Mouse (Mus musculus) embryonic fibroblast, embryonic 13.5 days (primary cell): ENCODE results near the gene Cers5. TPM values are rescaled to one million over a fixed set of nuclear protein-coding genes. Genes with fewer than 3 reads are reported as not detected.

Experiments used
- H3K27ac ChIP-seq: 2 replicates; pipeline ENCODE4 v1.5.1; 2012; ENCODE audit warnings: low read length, control low read depth, inconsistent platforms; ENCODE audit not compliant: insufficient read depth
- H3K4me1 ChIP-seq: 2 replicates; pipeline ENCODE4 v1.6.1; 2011; ENCODE audit warnings: low read length; ENCODE audit not compliant: control insufficient read depth, insufficient read depth
- H3K4me3 ChIP-seq: 2 replicates; pipeline ENCODE4 v1.5.1; 2011; ENCODE audit warnings: mild to moderate bottlenecking, control low read depth, low read length; ENCODE audit not compliant: insufficient read depth
- CTCF ChIP-seq: IDR thresholded peaks from 2 replicates; pipeline ENCODE4 v1.5.1; 2011; ENCODE audit warnings: mild to moderate bottlenecking, control low read depth, low read length, moderate library complexity, borderline replicate concordance; ENCODE audit not compliant: insufficient read depth
- POLR2A ChIP-seq: IDR thresholded peaks from 2 replicates; pipeline ENCODE4 v1.6.1; 2011; ENCODE audit warnings: low read depth, mild to moderate bottlenecking, control low read depth, low read length, moderate library complexity
- polyA plus RNA-seq: library from polyadenylated mRNA; stranded (reverse); fragments of >200 nt; gene quantifications from 2 replicates; pipeline ENCODE4 v1.2.4, GENCODE M21; 2011; ENCODE audit warnings: low read depth; ENCODE audit not compliant: missing spikeins, insufficient read length

Gene Cers5
- polyA plus RNA-seq, 1 experiment = 75.9 TPM

DNA sequence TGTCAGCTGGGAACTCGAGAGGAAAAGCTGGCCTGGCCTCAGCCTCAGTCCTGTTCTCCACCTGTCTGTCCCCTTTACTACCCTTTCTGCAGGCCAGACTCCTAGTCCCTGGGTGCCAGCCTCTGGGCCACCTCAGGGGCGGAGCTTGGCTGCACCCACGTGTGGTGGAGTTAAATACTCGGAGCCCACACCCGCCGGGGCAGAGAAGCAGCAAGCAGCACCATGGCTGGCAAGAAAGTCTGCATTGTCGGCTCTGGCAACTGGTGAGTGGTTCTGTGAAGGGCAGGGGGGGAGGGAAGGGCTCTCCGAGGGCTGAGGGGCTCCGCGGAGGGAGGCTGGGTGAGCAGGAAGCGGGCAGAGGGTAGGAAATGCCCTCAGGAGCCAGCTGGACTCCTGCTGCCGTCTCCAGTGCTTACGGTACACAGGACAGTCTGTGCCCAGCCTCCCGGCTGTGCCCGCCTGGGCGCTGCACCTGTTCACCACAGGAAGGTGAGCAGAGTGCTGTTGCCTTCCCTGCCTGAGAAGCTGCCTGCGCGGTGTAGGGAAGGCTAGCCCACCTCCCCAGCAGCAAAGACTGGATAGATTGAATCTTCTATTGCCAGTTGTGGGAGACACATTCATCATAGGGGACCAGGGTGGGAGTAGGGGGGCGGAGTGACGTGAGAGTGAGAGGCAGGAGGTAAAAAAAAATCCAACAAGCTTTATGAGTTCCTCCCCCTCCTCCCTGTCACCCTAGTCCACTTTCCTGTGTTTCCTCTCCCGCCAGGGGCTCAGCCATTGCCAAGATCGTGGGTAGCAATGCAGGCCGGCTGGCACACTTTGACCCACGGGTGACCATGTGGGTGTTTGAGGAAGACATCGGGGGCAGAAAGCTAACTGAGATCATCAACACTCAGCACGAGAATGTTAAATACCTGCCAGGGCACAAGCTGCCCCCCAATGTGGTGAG is 55.0 kb downstream of the Cers5 start, which contains the start of gene Gpd1:
Gene Gpd1, plus strand, starts transcription at position 130 of the 949 bp plus-strand sequence.
- TF ChIP-seq CTCF = no peak
- TF ChIP-seq POLR2A = no peak
- Histone ChIP-seq H3K4me3 (no peak within 1 kb of the TSS), H3K27ac (no peak within 1 kb of the TSS), H3K4me1 (no peaks in the 10 kb centered on the region)

DNA sequence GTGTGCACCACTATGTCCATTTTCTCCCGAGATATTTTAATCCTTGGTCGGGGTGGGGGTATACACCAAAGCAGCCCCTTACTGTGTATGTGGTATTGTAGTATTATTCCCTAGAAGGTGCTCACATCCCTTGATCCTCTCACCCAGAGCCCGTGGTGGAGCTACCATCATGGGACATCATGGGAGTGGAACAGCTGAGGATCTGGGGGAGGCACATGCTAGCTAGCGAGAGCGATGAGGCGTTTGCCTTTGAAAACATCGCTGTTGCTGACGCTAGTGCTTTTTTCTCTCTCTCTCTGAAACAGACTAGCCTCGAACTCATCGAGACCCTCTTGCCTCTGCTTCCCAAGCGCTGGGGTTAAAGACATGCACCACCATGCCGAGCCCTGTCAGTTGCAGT is 55.9 kb downstream of the Cers5 start:
- Histone ChIP-seq H3K4me3 (no peak overlapping the region), H3K4me1 (no peaks in the 10 kb centered on the region), H3K27ac (no peak overlapping the region)
- TF ChIP-seq POLR2A = no peak

DNA sequence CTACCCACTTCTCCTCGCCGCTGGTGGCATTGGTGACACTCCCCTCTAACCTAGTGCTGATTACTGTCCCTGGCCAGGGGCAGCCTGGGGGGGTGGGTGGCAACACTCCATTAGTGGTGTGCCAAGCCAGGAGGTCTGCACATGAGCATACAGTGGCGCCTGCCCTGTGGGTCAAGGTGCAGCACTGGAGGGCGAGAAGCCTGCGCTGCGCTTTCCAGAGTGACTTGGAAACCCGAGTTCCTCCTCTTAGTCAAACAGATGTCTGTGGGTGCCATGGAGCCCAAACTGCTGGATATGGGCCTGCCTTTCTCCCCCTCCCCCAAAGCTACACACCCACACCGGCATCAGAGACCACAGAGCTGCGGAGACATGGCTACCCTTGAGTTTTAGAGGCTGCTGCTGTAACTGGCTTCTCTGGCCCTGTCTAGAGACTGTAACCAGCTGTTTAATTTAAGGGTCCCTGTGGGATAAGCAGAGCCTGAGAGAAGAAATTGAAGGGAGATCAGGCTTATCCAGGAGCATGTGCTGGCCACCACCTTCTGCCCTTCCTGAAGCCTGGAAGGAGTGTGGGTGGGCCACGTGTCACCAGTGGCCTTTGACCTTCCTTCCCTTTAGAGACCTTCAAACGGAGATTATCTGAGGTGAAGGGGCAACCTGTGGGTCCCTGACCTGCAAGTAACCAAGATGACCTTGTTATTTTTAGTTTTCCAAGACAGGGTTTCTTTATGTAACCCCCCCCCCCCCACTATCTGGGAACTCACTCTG is 56.5 kb downstream of the Cers5 start:
- H3K27ac ChIP-seq = no peak overlapping the region
- no peak overlapping the region for H3K4me3 ChIP-seq
- no peaks in the 10 kb centered on the region for H3K4me1 ChIP-seq
- TF ChIP-seq CTCF (no peak), POLR2A (no peak)

DNA sequence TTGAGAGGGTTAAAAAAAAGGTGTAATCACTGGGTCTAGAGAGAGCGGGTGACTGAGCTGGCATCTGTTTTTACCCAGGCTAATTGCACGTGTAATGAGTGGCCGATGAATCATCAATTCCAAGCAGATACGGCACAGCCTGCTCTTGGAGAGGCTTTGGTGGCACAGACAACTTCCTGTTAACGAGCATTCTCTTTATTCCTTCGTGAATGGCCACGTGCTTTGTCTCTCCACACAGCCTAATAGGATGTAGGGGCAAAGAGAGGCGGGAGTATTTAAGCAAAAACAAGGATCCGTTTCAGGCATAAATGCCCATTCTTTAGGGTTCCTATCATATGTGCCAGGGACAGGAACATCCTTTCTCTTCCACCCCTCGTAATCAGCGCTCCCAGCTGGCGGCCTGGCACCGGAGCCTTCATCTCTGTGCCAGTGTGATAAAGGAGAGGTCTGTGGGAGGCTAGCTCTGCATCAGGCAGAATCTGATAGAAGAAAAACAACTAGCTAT is 57.3 kb downstream of the Cers5 start:
- Histone ChIP-seq H3K27ac (no peak overlapping the region), H3K4me1 (no peaks in the 10 kb centered on the region), H3K4me3 (no peak overlapping the region)
- no peak for TF ChIP-seq CTCF
- no peak for TF ChIP-seq POLR2A

DNA sequence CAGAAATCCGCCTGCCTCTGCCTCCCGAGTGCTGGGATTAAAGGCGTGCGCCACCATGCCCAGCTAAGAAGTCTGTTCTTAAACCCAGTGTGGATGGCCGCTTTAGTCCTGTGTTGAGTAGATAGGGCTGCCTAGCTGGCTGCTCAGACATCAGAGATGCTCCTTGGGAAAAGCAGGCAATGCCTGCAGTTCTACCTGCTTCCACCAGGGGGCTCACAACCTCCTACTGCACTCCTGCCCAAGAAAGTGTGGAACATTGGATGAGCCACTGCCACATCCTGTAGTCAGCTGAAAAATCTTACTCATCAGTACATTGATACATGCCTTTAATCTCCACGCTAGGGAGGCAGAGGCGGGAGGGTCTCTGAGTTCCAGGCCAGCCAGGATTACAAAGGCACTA is 57.8 kb downstream of the Cers5 start:
- H3K27ac ChIP-seq = no peak overlapping the region
- H3K4me1 ChIP-seq = no peaks in the 10 kb centered on the region
- no peak overlapping the region for H3K4me3 ChIP-seq
- TF ChIP-seq CTCF (peak; percentile 71; the same call in 1 of the 2 replicates), POLR2A (no peak)

DNA sequence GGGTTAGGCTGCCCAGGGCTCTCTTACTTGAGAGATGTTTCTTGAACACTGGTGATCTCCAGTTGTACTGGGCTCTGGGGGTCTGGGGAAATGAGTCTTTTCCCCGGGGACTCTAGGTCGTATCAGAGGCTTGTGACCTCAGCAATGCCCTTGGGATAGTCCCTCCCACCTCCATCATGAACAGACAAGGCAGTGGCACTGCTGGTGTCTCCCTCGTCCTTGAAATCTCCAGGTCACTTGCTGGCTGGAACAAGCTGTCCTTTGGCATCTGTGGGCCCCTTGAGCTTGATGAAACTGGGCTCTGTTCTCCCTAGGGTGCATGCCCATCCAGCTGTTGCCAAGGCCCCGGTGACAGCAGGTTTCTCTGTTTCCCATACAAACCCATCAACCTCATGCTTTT is 58.5 kb downstream of the Cers5 start:
- no peak for TF ChIP-seq CTCF
- TF ChIP-seq POLR2A = no peak
- Histone ChIP-seq H3K27ac (no peak overlapping the region), H3K4me1 (no peaks in the 10 kb centered on the region), H3K4me3 (no peak overlapping the region)

DNA sequence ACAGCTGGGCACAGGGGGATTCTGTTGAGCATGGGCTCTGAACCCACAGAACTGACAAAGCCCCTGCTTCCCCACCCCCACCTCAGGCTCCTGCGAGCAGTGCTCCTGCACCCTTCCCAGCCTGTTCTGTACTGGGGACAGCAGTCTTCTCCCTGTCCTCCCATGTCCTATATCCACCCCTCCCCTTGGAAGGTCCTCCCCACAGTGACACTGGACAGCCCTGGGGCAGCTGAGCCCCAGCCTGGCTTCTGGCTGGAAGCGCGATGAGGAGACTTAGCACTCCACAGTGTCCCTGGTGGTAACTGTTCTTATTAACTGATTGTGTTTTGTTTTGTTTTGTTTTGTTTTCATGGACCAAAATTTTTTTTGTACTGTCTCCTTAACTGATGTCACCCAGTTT is 59.1 kb downstream of the Cers5 start:
- TF ChIP-seq CTCF (no peak), POLR2A (no peak)
- H3K4me1 ChIP-seq = no peaks in the 10 kb centered on the region
- H3K27ac ChIP-seq = no peak overlapping the region
- no peak overlapping the region for H3K4me3 ChIP-seq

DNA sequence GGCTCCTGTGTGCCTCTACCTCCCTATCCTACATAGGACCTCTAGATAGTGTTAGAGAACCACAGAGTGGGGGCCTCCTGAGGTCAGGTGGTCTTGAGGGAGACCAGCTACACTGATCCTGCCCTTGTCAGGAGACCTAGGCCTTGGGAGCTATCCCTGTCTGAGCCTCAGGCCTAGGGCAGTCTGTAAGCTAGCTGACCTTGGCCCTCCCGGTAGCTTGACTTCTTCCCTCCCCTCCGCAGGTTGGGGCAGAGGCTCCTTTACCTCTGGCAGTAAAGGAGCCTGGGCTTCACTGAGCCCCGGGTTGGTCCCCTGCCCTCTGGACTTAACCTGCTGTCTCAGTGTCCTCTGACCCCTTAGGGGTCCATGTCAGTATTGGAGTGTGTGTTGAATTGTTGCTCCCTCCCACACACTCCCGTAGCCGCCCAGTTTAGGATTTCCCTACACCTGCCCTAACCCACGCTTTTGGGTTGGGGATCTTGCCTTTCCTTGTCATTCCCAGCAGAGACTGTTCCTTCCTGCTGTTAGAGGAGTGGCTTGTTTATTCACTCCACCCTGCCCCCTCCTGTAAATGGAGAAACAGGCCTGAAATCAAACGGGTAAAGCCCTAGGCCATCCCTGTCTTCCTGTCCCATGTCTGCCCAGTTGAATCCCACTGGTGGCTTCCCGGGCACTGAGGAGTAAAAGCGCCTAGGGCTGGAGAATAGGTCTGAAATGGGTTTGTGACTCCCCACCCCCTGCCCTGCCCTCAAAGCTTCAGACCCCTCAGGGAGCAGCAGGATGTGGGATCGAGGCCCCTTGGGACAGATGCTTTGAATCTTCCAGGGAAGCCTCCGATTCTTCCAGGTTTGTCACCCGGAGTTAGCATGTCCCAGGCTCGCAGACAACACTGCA is 59.8 kb downstream of the Cers5 start:
- Histone ChIP-seq H3K4me1 (no peaks in the 10 kb centered on the region), H3K4me3 (no peak overlapping the region), H3K27ac (no peak overlapping the region)
- TF ChIP-seq POLR2A (no peak), CTCF (no peak)

DNA sequence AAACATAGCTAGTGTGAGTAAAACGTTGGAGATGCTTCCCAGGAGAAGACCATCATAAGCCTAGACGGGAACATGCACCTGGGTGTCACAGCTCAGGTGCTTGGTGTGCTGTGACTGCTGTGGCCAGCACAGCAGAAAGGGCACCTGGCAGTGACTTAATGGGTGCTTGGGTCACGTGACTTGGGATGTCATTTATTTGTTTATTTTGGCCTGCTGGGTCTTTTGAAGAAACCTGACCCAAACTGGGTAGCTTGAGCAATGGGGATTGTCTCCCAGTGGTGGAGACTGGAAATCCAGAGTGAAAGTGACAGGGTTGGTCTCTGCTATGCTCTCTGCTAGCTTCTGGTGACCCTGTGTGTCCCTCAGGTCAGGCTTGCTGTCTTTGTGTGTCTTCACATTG is 61.2 kb downstream of the Cers5 start:
- TF ChIP-seq CTCF = no peak
- no peak for TF ChIP-seq POLR2A
- H3K4me3 ChIP-seq = no peak overlapping the region
- H3K27ac ChIP-seq = no peak overlapping the region
- H3K4me1 ChIP-seq = no peaks in the 10 kb centered on the region
